Mouse (Mus musculus): ENCODE measurements around the gene Piwil1. TPM values are rescaled to one million over a fixed set of nuclear protein-coding genes. Genes with fewer than 3 reads are reported as not detected.

The Piwil1 gene
- not detected in 2 replicates for polyA plus RNA-seq (2012)

DNA sequence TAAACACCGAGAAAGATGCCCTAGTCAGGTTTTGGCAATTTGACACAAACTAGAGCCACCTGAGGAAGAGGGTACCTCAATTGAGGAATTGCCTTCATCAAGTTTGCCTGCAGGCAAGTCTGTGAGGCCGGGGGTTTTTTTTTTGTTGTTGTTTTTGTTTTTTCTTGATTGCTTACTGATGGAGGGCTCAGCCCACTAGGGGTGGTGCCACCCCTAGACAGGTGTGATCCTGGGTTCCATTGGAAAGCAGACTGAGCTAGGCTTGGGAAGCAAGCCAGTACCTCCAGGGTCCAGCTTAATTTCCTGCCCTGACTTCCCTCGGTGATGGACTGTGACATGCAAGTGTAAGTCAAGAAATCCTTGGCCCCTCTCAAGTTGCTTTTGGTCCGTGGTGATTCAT, at the start of gene Piwil1:
Piwil1 (plus strand) TSS at position 301 of the 400 bp plus-strand sequence.

Other genes with a start within 250 kb of the Piwil1 start
- gene Fzd10, start 101.7 kb upstream of the Piwil1 start, polyA plus RNA-seq (2012): 0.02 and 0.05 TPM in 2 replicates